ENCODE assay signal across 9 mouse cellular contexts in the genomic region with DNA sequence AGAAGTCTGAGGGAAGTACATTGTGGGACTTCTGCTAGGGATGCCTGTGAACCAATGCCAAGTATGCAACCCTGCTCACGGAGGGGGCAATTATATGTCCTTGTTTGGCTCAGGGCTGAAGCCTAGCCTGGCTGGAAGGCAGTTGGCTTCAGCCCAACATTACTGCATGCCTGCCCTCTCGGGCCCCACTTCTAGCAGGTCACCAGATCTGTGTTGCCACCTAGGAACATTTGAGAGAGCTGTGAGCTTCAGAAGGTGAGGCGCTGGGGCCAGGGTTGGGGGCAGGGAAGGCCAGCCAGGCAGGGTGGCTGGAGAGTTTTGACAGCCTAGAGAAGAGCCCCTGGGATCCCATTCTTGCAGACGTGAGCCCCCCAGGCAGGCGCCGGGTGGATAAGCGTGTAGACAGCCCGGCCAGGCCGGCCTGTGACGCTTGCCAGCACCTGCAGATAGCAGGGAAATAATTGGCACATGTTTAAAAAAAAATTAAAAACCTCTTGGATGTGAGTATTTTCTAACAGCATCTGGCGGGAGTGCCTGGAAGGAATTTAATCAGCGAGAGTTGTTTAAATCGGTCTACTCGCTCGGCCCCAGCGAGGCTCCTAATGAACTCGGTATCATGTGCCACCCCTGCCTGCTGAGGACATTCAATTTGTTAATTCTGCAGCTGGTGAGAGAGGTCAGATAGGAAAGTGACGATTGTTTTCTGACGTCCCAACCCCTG.
DNase-seq lines count a peak whose midpoint lies in the region; ATAC-seq and TF ChIP-seq lines count a peak whose summit lies in the region.
"Had no signal": no experiment of that assay in that cellular context is flagged by ENCODE, and none has a peak within 500 bp of the region (broad histone marks: within the 10 kb centered on the region; RNA-seq: fewer than 3 reads in every experiment).

No protein-coding gene starts in this region.

- peak; percentile 76 for ATAC-seq in intestine, embryonic 15.5 days
- ATAC-seq in lung, embryonic 14.5 days (ENCODE audit: insufficient read depth), result peak; percentile 84
- ATAC-seq in stomach, embryonic 15.5 days (ENCODE audit: insufficient read depth, low FRiP score, low read depth), result peak; percentile 80

- 12% methylated on average over 19 of the region's 19 CpGs for WGBS in intestine, embryonic 15.5 days
- WGBS in lung, embryonic 14.5 days, result 3% methylated on average over 19 of the region's 19 CpGs
- WGBS in stomach, embryonic 15.5 days, result 5% methylated on average over 19 of the region's 19 CpGs

- H3K36me3 ChIP-seq in intestine, embryonic 15.5 days, result no peaks in the 10 kb centered on the region
- no peaks in the 10 kb centered on the region for H3K36me3 ChIP-seq in lung, embryonic 14.5 days (ENCODE audit: insufficient read depth)
- H3K36me3 ChIP-seq in stomach, embryonic 15.5 days, result no peaks in the 10 kb centered on the region

- TF ChIP-seq CTCF in lung, embryonic 14.5 days (IDR thresholded peaks at IDR 0.05; ENCODE audit: low read depth), result no peak

- no peaks in the 10 kb centered on the region for H3K9me3 ChIP-seq in intestine, embryonic 15.5 days
- H3K9me3 ChIP-seq in lung, embryonic 14.5 days (ENCODE audit: low read depth, low read length), result no peaks in the 10 kb centered on the region
- no peaks in the 10 kb centered on the region for H3K9me3 ChIP-seq in stomach, embryonic 15.5 days

- H3K27me3 ChIP-seq in intestine, embryonic 15.5 days (replicated peaks), result no peaks in the 10 kb centered on the region
- no peaks in the 10 kb centered on the region for H3K27me3 ChIP-seq in lung, embryonic 14.5 days (ENCODE audit: insufficient read depth, low read length)
- no peaks in the 10 kb centered on the region for H3K27me3 ChIP-seq in stomach, embryonic 15.5 days (replicated peaks)
- H3K27me3 ChIP-seq: CH12.LX had no signal

- no peak overlapping the region for H3K27ac ChIP-seq in intestine, embryonic 15.5 days
- H3K27ac ChIP-seq in lung, embryonic 14.5 days (ENCODE audit: low read depth), result no peak overlapping the region
- H3K27ac ChIP-seq in stomach, embryonic 15.5 days, result no peak overlapping the region

- peak overlapping the region; percentile 46 for H3K4me2 ChIP-seq in intestine, embryonic 15.5 days (replicated peaks)
- peak overlapping the region; percentile 38 for H3K4me2 ChIP-seq in lung, embryonic 14.5 days
- peak overlapping the region; percentile 30 for H3K4me2 ChIP-seq in stomach, embryonic 15.5 days

- no peak overlapping the region for H3K4me3 ChIP-seq in intestine, embryonic 15.5 days (replicated peaks)
- no peak overlapping the region for H3K4me3 ChIP-seq in lung, embryonic 14.5 days (ENCODE audit: low read depth, low read length)
- H3K4me3 ChIP-seq in stomach, embryonic 15.5 days (replicated peaks), result no peak overlapping the region

- peak; percentile 43 for DNase-seq in ovary, adult 18-20 months (ENCODE audit: low spot score)
- no peak for DNase-seq in ovary, postnatal 10 days (ENCODE audit: low spot score)
- peak; percentile 74 to 83 for DNase-seq in heart, adult 18-20 months
- DNase-seq in lung, embryonic 14.5 days, result peak; percentile 57
- no peak for DNase-seq in cerebellum, adult 9-10 months
- no peak for DNase-seq in left cerebral cortex, adult 11 months (ENCODE audit: low spot score)

- peaks cover 4% of the 10 kb centered on the region; the same call in 1 of the 2 replicates for H3K4me1 ChIP-seq in intestine, embryonic 15.5 days (replicated peaks)
- H3K4me1 ChIP-seq in lung, embryonic 14.5 days (ENCODE audit: insufficient read depth), result peaks cover 11% of the 10 kb centered on the region
- peaks cover 11% of the 10 kb centered on the region; the same call in 1 of the 2 replicates for H3K4me1 ChIP-seq in stomach, embryonic 15.5 days

- no peak overlapping the region for H3K9ac ChIP-seq in intestine, embryonic 15.5 days
- H3K9ac ChIP-seq in lung, embryonic 14.5 days, result no peak overlapping the region
- H3K9ac ChIP-seq in stomach, embryonic 15.5 days, result no peak overlapping the region

Comparison
In these comparisons a context has a peak if more than half of its experiments do, and no peak if none do; other contexts are left out.
1. DNase-seq: peak in ovary, adult 18-20 months (single experiment), heart, adult 18-20 months (2 of 2) and lung, embryonic 14.5 days (single experiment); none in ovary, postnatal 10 days (single experiment), cerebellum, adult 9-10 months (single experiment) and left cerebral cortex, adult 11 months (single experiment).
2. Peak in every context shown above with its lines, with median percentiles within 50 percentile points of each other: ATAC-seq and H3K4me2 ChIP-seq.